Mouse (Mus musculus): ENCODE measurements around the gene Rbpj. TPM values are rescaled to one million over a fixed set of nuclear protein-coding genes. Genes with fewer than 3 reads are reported as not detected.
A peak's percentile ranks its signal among the peaks of the same experiment; 100 is the strongest.

The Rbpj gene
- total RNA-seq (2014; rRNA removed), result 9.6 and 9.9 TPM in 2 replicates
- polyA plus RNA-seq (2012; rRNA removed), result 2.5 and 4.2 TPM in 2 replicates

DNA sequence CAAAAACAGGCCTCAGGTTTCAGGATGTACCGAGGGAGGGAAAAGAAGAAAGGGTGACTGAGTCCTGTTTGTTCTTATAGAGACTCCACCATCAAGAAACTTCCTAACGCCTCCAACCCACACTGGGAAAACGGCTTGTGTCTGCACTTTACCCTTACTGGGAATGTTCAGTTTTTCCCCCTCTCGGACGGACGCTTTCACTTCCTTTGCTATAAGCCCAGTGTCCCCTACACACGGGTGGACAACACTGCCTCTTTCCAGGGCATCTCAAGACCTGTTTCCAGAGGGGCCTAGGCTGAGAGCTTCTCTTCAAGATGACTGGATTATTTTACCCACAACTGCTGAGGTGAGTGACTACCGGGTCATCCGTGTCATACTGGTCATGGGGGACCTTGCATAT, at the start of gene Rbpj:
Gene Rbpj, plus strand, starts transcription at position 270 of the 400 bp plus-strand sequence.
- Histone ChIP-seq H3K27ac (replicated peaks; ENCODE audit: insufficient read depth, low read depth, low read length) (no peak within 1 kb of the TSS), H3K4me1 (ENCODE audit: control insufficient read depth, insufficient read depth, low read length) (peaks cover 5% of the 10 kb centered on the region; the same call in 1 of the 2 replicates), H3K9ac (ENCODE audit: low read depth, low read length) (no peak within 1 kb of the TSS), H3K4me3 (ENCODE audit: insufficient read depth, low read depth, low read length) (no peak within 1 kb of the TSS), H3K36me3 (ENCODE audit: control insufficient read depth, insufficient read depth, low read length) (no peaks in the 10 kb centered on the region), H3K79me2 (ENCODE audit: control insufficient read depth, insufficient read depth, low read length) (no peaks in the 10 kb centered on the region), H3K27me3 (ENCODE audit: control insufficient read depth, insufficient read depth, low read length) (no peaks in the 10 kb centered on the region)
- 82% methylated on average over 9 of the region's 9 CpGs for WGBS
- DNase-seq (ENCODE audit: extremely low read depth, low read depth, low spot score), result no peak
- TF ChIP-seq CTCF (IDR thresholded peaks at IDR 0.05; ENCODE audit: low read depth, low read length), result no peak

GRCm38 (mm10) chr5:53420777-53421176, 45.2 kb upstream of the Rbpj start:
- 79% methylated on average over 1 of the region's 1 CpGs for WGBS
- Histone ChIP-seq H3K4me1 (ENCODE audit: control insufficient read depth, insufficient read depth, low read length) (no peaks in the 10 kb centered on the region), H3K27me3 (ENCODE audit: control insufficient read depth, insufficient read depth, low read length) (no peaks in the 10 kb centered on the region), H3K36me3 (ENCODE audit: control insufficient read depth, insufficient read depth, low read length) (no peaks in the 10 kb centered on the region), H3K9ac (ENCODE audit: low read depth, low read length) (no peak overlapping the region), H3K27ac (replicated peaks; ENCODE audit: insufficient read depth, low read depth, low read length) (no peak overlapping the region), H3K4me3 (ENCODE audit: insufficient read depth, low read depth, low read length) (no peak overlapping the region), H3K79me2 (ENCODE audit: control insufficient read depth, insufficient read depth, low read length) (no peaks in the 10 kb centered on the region)
- TF ChIP-seq POLR2A (IDR thresholded peaks at IDR 0.05; ENCODE audit: extremely low read depth, insufficient read depth, low read length), result no peak
- no peak for TF ChIP-seq CTCF (IDR thresholded peaks at IDR 0.05; ENCODE audit: low read depth, low read length)
- DNase-seq (ENCODE audit: extremely low read depth, low read depth, low spot score), result no peak

GRCm38 (mm10) chr5:53421291-53421690, 44.7 kb upstream of the Rbpj start:
- WGBS, result 67% methylated on average over 4 of the region's 4 CpGs
- no peak overlapping the region for H3K9ac ChIP-seq (ENCODE audit: low read depth, low read length)
- DNase-seq (ENCODE audit: extremely low read depth, low read depth, low spot score), result no peak
- H3K4me1 ChIP-seq (ENCODE audit: control insufficient read depth, insufficient read depth, low read length), result no peaks in the 10 kb centered on the region
- H3K36me3 ChIP-seq (ENCODE audit: control insufficient read depth, insufficient read depth, low read length), result no peaks in the 10 kb centered on the region
- H3K4me3 ChIP-seq (ENCODE audit: insufficient read depth, low read depth, low read length), result no peak overlapping the region
- H3K27me3 ChIP-seq (ENCODE audit: control insufficient read depth, insufficient read depth, low read length), result no peaks in the 10 kb centered on the region
- H3K79me2 ChIP-seq (ENCODE audit: control insufficient read depth, insufficient read depth, low read length), result no peaks in the 10 kb centered on the region
- no peak for TF ChIP-seq POLR2A (IDR thresholded peaks at IDR 0.05; ENCODE audit: extremely low read depth, insufficient read depth, low read length)
- no peak for TF ChIP-seq CTCF (IDR thresholded peaks at IDR 0.05; ENCODE audit: low read depth, low read length)
- H3K27ac ChIP-seq (replicated peaks; ENCODE audit: insufficient read depth, low read depth, low read length), result no peak overlapping the region

DNA sequence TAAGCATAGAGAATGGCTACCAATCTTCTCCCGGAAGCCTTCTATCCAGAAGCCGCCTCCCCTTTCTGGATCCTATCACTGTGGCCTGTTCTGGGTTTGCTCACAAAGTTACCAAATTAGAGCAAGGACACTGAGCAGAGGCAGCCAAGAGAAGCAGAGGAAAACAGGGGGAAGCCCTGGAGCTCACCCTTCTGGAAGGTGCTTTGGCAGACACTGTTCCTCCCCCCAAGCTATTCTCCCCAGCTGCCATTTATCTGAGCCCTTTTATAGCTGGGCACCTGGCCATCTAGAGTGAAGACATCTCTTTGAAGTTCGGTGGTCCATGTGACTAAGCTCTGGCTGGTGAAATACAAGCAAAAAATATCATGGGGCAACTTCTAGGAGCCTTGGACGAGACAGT, 38.5 kb upstream of the Rbpj start:
- Histone ChIP-seq H3K4me3 (ENCODE audit: insufficient read depth, low read depth, low read length) (no peak overlapping the region), H3K4me1 (ENCODE audit: control insufficient read depth, insufficient read depth, low read length) (no peaks in the 10 kb centered on the region), H3K27ac (replicated peaks; ENCODE audit: insufficient read depth, low read depth, low read length) (no peak overlapping the region), H3K27me3 (ENCODE audit: control insufficient read depth, insufficient read depth, low read length) (no peaks in the 10 kb centered on the region), H3K36me3 (ENCODE audit: control insufficient read depth, insufficient read depth, low read length) (no peaks in the 10 kb centered on the region), H3K79me2 (ENCODE audit: control insufficient read depth, insufficient read depth, low read length) (no peaks in the 10 kb centered on the region), H3K9ac (ENCODE audit: low read depth, low read length) (no peak overlapping the region)
- TF ChIP-seq CTCF (IDR thresholded peaks at IDR 0.05; ENCODE audit: low read depth, low read length) (no peak), POLR2A (IDR thresholded peaks at IDR 0.05; ENCODE audit: extremely low read depth, insufficient read depth, low read length) (no peak)
- WGBS, result 83% methylated on average over 4 of the region's 4 CpGs
- DNase-seq (ENCODE audit: extremely low read depth, low read depth, low spot score), result no peak

DNA sequence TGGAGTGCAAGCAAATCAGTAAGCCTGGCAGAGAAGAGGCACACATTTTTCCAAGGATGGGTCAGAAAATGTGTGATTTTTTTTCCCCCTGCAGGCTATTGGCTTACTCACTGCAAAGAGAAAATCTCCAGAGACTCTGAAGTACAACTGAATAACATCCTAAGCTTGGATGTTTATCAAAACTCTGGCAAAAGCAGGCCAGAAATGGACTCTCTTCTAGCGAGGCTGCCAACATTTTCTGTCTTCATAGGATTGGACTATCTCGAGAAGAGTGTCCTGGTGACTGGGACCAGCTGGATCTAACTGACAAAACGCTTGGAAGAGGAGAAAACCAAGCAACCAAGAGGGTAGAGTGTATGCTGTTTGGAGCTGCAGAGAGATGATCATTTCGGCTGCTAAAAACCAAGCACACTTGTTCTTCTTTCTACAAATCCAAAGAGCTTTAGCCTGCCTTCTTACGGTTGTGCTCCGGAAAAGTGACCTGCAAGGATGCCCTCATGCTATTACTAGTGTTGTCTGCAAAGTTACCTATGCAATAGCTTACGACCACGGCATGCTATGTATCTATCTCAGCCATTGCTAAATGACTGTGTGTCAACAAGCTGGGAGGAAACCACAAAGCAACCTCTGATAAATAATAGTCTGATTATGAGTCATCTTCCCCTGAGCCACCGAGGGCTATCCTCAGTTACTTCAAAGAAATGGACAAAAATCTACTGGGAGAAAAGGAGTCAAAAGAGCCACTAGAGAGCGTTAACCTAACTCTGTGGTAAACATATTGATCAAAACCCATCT, 36.1 kb upstream of the Rbpj start:
- no peaks in the 10 kb centered on the region for H3K36me3 ChIP-seq (ENCODE audit: control insufficient read depth, insufficient read depth, low read length)
- H3K27me3 ChIP-seq (ENCODE audit: control insufficient read depth, insufficient read depth, low read length), result no peaks in the 10 kb centered on the region
- H3K9ac ChIP-seq (ENCODE audit: low read depth, low read length), result no peak overlapping the region
- no peaks in the 10 kb centered on the region for H3K79me2 ChIP-seq (ENCODE audit: control insufficient read depth, insufficient read depth, low read length)
- no peaks in the 10 kb centered on the region for H3K4me1 ChIP-seq (ENCODE audit: control insufficient read depth, insufficient read depth, low read length)
- peak; percentile 40 for DNase-seq (ENCODE audit: extremely low read depth, low read depth, low spot score)
- TF ChIP-seq POLR2A (IDR thresholded peaks at IDR 0.05; ENCODE audit: extremely low read depth, insufficient read depth, low read length) (no peak), CTCF (IDR thresholded peaks at IDR 0.05; ENCODE audit: low read depth, low read length) (no peak)
- no peak overlapping the region for H3K4me3 ChIP-seq (ENCODE audit: insufficient read depth, low read depth, low read length)
- no peak overlapping the region for H3K27ac ChIP-seq (replicated peaks; ENCODE audit: insufficient read depth, low read depth, low read length)
- WGBS, result 68% methylated on average over 10 of the region's 10 CpGs

- WGBS, result 90% methylated on average over 4 of the region's 4 CpGs
- no peaks in the 10 kb centered on the region for H3K79me2 ChIP-seq (ENCODE audit: control insufficient read depth, insufficient read depth, low read length)
- H3K27me3 ChIP-seq (ENCODE audit: control insufficient read depth, insufficient read depth, low read length), result no peaks in the 10 kb centered on the region
- H3K9ac ChIP-seq (ENCODE audit: low read depth, low read length), result no peak overlapping the region
- no peak overlapping the region for H3K27ac ChIP-seq (replicated peaks; ENCODE audit: insufficient read depth, low read depth, low read length)
- H3K4me3 ChIP-seq (ENCODE audit: insufficient read depth, low read depth, low read length), result no peak overlapping the region
- H3K36me3 ChIP-seq (ENCODE audit: control insufficient read depth, insufficient read depth, low read length), result no peaks in the 10 kb centered on the region
- TF ChIP-seq POLR2A (IDR thresholded peaks at IDR 0.05; ENCODE audit: extremely low read depth, insufficient read depth, low read length) (no peak), CTCF (IDR thresholded peaks at IDR 0.05; ENCODE audit: low read depth, low read length) (no peak)
- peaks cover 2% of the 10 kb centered on the region; the same call in 1 of the 2 replicates for H3K4me1 ChIP-seq (ENCODE audit: control insufficient read depth, insufficient read depth, low read length)
- no peak for DNase-seq (ENCODE audit: extremely low read depth, low read depth, low spot score)
Measured at GRCm38 (mm10) chr5:53432451-53432850, 33.5 kb upstream of the Rbpj start.

Measured in liver, adult 2 months (tissue).